Mouse (Mus musculus) cerebellum, adult 9-10 months (tissue): ENCODE measurements around the gene Trip4.

ENCODE experiments used
- DNase-seq: peaks from one replicate; pipeline ENCODE4 v3.0.0; 2022

Trip4 gene

DNA sequence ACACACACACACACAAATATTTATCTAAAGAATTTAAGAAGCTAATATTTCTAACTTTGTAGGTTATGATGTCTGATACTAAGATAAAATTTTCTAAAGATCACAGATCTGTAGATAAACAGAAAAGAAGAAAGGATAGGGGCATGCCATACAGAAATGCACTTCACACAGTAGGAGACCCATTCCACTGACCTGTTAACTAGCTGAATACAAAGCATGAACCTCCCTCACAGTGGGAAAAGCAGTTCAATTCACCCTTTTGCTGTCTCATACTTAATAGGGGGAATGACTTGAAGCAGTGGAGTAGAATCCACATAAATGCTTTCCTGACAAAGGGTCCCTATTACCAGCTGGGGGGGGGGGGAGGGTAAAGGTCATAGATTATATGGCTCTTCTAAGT, 75.0 kb downstream of the Trip4 start:
- no peak for DNase-seq

DNA sequence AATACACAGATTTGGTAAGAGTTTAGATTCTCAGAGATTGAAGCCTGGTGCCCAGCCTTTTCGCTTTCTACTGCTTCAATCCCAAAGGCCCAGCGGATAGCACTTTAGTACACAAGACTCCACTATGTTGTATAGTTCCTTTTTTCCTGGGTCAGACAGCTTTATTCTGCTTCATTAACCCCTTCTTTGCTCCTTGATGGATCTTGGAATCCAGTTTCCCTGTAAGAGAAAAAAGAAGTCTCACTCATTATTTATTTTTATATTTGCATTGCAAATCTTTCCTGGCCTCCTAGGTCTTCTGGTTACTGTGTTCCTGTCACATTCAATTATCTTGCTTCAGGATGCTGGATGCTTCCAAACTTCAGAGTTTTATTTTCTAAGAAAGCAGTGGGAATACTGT, 75.4 kb downstream of the Trip4 start:
- DNase-seq, result no peak

DNA sequence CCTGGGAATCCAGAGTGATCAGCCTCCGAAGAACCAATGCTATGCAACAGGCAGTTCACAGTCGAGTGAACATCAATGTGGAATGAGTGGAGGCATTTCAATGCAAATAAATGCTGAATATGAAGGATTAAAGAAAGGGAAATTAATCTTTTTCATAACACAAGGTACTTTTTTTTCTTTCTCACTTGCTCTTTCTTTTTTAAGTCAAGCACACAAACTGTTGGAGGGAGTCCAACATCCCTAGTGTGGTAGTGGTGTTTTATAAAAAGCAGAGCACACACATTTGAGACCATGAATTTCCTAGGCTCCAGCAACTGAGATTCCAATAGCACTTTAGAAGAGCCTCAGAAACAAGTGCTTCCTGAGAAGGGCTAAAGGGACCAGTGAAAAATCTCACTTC, 76.6 kb downstream of the Trip4 start:
- no peak for DNase-seq

DNA sequence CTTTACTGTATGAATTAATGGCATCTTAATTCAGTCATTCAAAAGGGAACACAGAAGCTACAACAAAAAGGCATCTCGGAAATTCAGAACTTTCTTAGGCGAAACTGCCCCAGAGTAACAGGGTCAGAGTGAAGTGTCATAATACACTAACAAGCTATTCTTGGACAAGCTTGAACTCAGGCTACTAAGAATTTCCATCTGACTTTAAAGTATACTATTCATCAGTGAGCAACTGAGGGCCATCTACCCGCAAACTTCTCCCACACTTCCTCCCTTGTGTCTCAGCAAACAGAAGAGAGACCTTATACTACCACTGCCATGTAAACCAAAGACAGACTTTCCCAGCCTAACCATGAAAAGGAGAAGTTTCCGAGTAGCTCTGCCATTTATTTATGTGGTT, 77.4 kb downstream of the Trip4 start:
- no peak for DNase-seq

DNA sequence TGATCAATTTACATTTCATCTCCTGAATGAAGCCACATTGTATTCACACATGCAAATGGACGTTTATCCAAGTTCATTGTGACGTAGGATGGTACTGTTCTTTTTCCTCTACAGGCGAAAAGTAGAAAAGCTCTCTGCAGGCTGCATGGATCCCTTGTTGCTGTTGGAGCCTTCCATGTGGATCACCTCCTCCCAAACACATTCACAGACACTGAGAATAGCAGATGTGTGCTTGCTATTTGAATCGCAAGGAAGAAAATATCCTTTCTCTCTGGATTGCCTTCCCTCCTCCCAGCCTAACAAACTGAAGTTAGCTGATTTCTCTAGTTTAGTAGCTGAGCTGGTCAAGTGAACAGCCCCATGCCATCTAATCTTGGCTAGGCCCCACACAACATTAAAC, 78.3 kb downstream of the Trip4 start:
- no peak for DNase-seq

DNA sequence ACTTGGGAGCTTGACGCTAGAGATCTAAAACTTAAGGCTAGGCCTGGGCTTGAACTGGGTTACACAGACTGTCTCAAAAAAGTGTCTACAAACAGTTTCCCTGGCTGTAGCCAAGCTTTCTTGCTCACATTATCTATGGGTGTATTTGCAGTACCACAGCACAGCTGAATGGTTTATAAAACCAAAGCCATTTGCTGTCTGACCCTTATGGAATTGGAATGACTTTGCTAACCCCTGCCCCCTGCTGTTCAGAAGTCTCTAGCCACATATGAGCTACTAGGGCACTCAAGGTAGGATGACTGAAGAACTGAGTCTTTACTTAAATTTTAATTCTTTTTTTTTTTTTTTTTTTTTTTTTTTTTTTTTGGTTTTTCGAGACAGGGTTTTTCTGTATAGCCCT, 79.2 kb downstream of the Trip4 start:
- DNase-seq, result no peak

DNA sequence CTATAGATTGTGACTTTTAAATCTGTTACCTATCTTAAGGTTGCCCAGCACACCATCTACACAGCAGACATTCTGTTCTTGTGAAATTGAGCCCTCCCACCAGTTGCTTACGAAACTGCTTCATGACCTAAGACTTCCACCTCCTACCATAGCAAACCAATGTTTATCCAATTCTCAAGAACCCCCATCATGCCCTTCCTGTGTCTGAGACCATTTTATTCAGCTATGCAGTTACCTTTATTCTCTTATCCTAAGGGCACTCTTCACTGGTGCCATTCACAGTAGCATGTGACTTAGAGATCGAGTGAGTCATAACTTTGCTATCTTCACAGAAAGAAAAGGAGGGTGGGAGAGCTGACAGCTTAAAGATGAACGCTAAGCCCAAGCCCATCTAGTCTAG, 80.1 kb downstream of the Trip4 start:
- no peak for DNase-seq

DNA sequence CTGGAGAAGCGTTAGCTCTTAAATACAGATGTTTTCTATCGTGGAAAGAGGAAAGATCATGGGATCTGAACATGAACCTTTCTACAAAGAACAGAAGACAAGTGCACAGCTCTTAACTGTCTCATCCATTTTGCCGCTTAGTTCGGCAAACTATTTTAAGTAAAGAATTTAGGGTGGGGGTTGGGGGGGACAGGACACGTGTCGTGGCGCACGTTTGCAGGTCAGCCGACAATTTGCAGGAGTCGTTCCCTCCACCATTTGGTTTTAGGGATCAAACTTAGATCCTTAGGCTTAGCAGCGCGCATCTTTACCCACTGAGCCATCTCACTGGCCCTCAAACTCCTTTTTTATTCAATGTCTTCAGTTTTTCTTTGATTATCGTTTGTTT, 80.6 kb downstream of the Trip4 start:
- DNase-seq, result no peak

DNA sequence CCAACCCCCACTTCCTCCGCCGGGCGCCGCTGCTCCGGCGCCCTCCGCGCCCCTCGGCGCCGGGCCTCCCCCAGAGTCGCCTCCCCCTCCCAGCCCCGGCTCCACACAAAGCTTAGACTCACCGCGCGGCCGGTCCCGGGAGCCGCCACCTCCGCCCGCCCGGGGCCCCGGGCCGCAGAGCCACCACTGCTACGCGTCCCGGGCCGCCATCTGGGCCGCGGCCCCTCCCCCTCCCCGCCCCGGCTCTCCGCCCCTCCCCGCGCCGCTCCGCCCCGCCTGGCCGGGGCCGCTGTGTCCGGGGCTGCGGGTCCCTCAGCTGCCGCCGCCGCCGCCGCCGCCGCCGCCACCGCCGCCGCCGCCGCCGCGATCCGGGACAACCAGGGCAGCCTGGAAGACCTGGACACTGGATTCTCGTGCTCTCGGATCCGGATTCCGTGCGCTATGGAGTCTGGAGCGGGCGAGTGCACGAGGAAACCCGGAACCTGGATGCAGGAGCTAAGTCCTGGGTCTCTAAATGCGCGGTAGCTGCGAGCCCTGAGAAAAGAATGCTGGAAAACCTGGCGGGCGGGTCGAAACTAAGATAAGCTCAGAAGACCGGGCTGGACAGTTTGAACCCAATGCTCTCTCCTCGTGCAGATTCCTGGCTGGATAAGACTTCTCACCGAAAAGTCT, 81.1 kb downstream of the Trip4 start, which contains the start of gene Zfp609:
Gene Zfp609, minus strand, starts transcription at position 221 of the 672 bp plus-strand sequence.
- DNase-seq, result peak; percentile 93

DNA sequence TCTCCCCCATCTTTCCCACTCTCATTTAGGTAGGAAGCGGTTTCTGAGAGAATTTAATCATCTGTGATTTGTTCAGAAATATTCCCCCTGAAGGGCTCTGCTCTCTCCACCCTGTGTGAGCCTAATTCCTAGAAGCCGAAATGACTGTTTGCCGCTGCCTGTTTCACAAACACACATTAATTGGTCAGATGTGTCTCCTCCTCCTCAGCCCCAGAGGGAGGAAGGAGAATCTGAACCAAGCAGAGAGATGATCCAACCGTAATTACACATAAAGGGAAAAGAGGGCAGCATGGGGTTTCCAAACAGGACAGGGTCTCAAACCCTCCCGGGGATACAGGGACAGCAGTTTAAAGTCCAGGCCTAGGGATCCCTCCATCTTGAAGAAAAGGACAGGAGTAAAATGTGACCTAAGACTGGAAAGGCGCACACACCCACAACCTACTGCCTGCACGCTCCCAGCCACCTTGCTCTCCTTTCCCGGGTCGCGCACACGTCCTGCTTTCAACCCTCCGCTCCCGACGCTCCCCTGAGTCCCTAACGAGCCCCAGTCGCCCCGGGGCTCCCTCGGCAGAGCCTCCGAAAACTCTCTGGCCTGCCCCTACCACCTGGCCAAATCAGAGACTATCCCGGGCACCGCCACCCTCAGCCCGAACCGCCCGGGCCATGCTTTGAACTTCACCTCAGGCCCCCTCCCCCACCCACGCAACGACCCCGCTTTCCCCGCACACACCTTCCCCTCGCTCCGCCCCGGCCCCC, 81.8 kb downstream of the Trip4 start:
- peak; percentile 65 for DNase-seq

DNA sequence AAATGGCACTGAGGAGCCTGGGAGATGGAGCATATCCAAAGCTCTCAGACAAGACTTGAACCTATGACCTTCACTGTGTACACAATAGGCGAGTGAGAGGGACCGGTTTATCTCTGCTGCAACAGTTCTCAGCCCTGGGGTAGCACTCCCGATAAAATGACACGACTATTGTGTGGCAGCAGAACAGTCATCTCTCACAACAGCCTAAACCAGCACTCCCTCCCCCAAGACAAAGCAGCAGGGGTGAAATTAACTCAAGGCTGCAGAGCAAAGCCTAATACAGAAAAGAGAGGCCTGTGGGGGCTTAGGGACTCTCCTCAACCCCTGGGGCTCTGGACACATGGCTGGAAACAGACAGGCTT, 82.4 kb downstream of the Trip4 start:
- peak; percentile 55 for DNase-seq

DNA sequence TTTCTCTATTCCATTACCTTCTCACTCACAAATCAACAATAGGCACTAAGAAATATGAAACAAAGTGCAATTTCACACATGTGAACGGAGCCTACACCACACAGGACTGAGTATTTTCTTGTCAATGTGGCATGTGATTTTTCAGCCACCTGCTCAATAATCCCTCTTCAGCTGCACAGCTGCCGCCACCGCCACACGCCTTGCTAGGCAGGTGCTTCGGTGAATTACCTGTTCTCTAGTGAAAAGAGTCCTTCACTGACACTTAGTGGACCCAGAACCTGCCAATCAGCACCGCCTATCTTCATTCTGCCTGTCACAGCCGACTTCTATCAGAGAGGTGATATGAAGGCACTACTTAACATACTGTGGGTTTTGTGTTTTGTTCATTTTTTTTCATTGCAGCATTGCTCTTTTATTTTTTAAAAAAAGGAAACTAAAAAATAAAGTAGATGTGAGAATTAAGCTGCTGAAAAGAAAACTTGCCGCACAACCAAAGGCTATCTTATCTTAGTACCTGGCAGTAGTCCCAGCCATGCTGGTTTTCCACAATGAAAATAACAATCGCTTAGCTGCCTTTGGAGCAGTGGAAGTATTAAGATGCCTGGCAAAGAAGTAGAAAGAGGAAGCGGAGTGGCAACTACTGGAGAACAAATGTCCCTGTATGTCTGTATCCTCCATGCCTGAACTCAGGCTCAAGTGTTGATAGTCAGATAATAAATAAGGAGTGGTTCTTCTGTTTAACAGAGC, 84.7 kb downstream of the Trip4 start:
- DNase-seq, result no peak

DNA sequence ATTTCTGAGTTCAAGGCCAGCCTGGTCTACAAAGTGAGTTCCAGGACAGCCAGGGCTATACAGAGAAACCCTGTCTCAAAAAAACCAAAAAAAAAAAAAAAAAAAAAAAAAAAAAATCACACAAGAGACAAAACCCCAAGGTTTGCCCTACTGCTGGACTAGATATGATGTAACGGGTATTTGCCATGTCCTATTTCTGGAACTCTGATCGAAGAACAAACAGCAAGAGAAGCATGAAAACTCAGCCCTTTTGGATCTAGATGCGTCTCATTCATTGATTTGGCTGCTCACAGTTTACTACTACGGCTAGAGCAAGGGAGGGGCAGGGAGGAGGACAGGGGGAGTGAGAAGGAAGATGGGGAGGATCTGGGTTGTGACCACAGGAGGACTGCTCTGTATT, 86.6 kb downstream of the Trip4 start:
- no peak for DNase-seq

DNA sequence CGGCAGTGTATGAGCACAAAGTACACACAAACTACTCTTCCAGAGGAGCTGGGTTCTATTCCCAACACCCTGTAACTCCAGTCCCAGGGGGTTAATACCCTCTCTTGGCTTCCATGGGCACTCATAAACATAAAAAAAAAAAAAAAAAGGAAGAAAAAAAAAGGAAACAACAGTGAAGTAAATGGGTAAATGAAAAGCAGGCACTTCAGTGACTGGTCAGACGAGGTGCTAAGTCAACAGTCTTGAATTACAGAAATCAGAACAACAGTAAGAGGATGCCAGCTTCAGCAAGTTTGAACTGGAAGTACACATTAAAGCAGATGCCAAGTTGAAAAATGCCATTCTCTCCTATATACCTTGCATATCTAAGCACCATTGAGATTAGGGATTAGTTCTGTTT, 88.3 kb downstream of the Trip4 start:
- no peak for DNase-seq

DNA sequence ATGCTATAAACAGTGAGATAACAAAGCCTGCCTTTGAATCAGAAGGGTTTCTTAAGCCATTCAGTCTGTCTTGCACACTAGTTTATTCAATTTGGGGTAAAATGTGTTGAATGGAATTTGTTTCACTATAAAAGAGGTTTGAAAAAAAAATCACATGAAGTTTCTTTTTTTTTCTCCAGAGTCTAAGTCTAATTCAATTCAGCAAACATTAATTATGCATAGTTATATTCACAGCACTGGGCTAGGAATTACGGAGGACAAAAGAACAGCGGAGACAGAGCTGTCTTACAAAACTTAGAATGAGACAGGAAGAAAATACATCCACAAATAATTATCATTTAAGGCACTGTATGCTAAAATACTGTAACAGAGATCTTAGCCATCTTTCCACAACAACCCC, 90.2 kb downstream of the Trip4 start:
- no peak for DNase-seq

DNA sequence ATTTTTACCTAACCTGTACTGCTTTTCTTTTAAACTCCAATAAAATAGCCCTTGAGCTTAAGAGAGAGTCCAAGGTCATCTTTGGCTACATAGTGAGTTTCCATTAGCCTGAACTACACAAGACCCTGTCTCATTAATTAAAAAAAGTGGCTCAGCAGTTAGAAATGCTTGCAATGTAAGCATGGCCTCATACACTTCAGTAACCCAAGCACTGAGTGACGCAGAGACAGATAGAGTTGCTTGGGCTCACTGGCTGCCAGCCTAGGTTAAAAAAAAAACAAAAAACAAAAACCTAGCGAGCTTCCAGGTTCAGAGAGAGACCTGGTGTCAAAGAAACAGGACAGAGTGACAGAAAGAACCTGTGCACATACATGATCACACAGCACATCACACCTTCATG, 95.8 kb downstream of the Trip4 start:
- DNase-seq, result no peak

DNA sequence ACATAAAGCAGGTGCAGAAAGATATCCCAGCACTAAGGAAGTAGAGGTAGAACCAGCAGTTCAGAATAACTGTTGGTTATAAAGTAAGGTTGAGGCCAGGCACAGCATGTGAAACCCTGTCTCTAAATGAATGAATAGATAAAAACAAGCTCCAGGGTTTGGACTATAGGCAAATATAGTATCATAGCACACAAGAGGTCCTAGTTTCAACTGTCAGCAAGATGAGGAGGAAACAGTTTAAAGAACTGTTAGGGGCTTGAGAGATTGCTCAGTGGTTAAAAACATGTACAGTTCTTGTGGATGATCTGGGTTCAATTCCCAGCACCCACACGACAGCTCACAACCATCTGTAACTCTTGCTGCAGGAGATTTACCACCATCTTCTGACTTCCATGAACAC, 96.8 kb downstream of the Trip4 start:
- DNase-seq, result no peak

DNA sequence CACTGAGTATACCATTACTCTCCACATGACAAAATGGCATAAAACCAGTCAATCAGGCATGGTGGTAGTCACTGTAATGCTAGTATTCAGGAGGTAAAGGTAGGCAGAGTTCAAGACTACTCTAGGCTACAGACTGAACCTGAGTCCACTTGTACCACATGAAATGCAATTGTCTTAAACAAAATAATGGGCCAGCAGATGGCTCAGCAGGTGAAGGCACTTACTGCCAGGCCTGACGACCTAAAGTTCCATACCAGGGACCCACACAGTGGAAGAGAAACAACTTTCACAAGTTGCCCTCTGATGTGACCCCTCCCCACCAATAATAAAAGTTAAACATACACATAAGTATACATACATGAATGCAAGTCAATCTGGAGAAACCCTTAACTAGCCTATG, 100.8 kb downstream of the Trip4 start:
- DNase-seq, result peak; percentile 63

DNA sequence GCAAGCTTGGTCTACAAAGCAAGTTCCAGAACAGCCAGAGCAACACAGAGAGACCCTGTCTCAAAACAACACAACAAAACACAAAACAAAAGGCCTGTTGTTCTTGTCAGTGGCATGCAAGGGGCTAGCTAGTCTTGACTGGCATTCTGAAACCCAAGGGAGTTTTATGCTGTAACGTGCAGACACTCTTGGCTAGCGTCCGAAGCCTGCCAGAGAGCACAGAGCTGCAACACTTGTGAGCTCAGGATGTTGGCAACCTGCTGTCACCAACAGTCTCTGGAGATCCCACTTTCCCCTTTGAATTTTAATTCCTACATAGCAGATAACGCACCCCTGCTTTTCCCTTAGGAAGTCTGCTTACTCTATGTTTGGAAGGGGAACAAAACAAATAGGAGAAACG, 101.3 kb downstream of the Trip4 start:
- no peak for DNase-seq

DNA sequence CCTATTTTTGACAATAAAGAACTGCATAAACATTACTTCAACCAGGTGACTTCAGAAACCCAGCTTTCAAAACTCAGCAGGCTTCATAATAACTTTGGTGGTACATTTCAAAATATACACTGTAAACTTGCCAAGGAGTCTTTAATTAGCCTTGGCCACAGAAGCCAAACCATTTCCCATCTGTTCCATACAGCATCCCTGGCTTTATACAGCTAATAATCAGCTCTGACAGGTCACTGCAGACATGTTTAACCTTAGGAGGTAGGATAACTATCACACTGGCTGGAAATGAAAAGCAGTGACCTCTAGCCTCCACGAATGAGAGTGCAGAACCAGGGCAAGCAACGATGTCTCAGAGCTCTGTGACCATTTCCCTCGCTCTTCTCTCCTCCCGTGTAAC, 108.8 kb downstream of the Trip4 start:
- peak; percentile 84 for DNase-seq

DNA sequence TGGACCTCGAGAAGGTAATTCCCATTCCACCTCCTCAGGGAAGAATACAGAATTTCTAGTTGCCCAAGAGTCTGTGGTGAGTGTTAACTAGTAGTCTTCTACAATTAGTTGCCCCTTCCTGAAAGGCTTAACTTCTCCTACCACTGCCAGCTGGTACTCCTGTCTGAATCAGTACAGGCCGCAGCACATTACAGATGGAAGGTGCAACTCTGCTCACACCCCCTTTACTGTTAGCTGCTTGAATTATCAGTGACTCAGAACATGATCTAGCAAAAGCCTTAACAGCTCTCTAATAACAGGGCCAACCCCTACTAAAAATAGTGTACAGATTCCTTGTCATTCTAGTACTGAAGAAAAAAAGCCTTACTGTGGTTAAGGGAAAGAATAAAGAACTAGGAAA, 112.9 kb downstream of the Trip4 start:
- DNase-seq, result no peak

DNA sequence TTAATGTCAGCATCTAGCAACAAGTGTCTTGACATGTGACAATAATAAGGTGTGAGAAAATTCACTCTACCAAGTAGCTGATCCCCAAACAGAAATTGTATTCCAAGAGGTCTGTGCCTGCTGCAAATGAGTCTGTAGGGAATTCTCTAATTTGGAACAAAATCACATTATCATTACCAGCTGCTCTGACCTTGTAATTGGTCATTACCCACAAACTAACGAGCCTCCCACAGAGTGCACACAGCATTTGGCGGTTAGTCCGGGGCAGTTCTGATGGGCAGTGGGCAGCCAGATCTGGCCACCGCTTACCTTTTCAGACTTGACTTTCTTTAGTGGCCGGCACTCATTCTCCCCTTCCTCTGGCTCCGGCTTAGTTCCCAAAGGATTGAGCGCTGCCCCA, 114.3 kb downstream of the Trip4 start:
- DNase-seq, result no peak

DNA sequence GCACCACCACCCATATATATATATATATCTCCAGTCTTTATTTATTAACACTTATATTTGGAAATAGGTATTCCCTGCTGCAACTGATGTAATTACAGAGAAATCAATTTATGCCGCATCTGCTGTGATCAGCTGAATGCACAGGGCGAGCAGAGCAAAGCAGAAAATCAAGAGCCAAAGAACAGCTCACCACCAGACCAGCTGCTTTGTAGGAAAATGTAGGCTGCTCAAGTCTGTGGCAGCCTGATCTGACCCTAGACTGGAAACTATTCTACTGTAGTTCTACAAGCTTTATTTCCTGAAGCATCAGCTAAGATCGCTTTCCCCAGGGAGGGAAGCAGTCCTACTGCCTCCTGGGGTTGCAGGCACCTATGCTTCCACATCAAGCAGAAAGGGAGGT, 115.1 kb downstream of the Trip4 start:
- DNase-seq, result no peak

DNA sequence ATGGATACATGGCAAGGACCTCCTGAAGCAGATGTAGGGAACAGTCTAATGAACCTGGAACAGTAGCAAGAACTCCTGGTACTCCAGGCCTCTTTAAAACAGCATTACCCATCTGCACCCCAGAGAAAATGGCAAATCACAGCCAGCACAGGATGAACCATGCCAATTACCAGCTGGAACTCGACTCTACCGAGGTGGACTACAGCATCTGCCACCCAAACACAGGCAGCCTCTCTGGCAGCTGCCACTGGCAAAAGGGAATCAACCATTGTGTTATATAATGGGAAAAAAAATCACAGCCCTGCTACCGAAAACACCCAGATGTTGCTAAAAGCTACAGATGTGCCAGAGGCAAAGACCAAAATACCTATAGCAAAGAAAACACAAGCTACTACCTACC, 115.5 kb downstream of the Trip4 start:
- no peak for DNase-seq
